Mouse (Mus musculus) lung, postnatal 4 days (tissue): Measurements from ENCODE around the gene Paxbp1.
A peak's percentile ranks its signal among the peaks of the same experiment; 100 is the strongest.

Experiments
- DNase-seq, 2 experiments: peaks; one replicate each; pipeline ENCODE4 v3.0.0; 2021

The Paxbp1 gene

DNA sequence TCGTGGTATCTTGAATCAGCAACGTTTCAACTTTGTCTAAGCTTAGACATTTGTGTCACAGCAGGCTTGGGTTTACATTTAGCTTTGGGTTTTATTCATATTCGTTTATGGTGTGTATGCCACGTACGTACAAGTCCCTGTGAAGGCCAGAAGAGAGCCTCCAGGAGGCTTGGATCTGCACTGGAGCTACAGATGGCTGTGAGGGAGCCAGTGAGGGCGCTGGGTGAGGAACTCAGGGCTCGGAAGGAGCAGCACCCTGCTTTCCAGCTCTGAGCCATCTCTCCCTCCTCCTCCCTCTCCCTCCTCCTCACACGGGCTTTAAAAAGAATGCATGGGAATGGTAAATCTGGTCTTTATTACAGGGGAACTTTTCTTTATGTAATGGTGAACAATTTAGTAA, 9.3 kb upstream of the Paxbp1 start:
- DNase-seq: no peak

DNA sequence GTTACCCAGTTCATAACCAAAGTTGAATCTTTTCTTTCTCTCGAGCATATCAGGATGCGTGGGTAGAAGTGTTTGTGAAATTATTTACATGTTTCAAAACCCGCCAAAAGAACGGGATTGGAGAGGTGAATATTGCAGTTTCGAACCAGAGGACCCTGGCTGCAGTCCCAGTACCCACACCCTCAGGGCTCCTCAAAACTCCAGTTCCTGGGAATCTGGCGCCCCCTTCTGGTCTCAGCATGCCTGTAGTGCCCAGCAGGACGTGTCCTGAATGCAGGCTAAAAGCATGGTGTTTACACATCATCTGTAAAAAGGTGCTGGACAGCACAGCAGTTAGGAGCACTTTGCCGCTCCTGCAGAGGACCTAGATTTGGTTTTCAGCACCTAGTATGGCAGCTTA, 1.2 kb upstream of the Paxbp1 start:
- DNase-seq: peak; percentile 45 to 55

DNA sequence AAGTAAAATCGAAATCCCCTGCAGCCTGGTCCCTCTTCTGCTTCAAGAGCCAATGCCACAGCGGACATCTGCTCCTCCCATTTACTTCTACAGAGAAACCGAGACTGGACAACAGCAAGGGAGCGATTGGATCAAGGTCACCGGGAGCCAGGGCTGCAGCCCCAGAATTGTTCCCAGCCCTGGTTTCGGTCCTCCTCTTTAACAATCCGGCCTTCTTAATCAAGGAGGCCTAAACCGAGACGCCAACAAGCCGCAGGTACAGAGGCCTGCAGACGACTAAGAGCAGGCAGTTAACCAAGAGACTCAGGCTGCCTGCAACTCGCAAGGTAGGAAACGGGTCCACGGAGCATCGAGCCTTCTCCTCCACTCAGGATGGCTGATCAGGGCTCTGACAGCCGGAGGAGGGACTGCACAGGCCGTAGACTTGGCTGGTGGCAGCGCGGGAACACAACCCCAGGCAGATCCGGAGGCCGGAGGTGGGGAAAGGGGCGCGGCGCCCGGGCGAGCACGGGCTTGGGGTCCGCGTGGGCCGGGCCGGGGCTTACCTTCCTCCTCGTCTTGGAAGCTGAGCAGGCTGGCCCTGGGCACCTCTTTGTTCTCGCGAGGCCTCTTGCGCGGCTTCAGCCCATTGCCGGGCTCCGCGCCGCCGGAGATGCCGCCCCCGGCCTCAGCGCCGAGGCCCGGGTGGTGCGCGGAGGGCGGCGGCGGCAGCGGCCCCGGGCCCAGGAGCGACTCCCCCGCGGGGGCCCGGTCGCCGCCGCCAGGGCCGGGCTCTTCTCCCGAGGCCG, 688 bp downstream of the Paxbp1 start:
- DNase-seq: peak; percentile 73 to 81

DNA sequence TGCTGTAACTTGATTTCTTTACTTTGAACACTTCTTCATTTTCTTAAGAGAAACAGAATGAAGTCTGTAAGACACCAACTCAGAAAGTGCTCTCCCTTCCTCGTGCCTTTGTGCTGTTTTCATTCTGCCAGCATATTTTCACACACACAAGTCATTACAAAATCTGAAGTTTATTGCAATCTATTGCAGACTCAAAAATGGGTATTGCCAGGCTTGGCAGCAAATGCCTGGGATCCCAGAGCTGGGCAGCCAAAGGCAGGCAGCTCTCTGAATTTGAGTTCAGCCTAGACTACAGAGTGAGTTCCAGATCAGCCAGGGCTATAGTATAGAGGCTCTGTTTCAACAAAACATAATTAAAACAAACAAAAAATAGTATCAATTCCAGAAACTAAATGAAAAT, 1.7 kb downstream of the Paxbp1 start:
- no peak for DNase-seq

DNA sequence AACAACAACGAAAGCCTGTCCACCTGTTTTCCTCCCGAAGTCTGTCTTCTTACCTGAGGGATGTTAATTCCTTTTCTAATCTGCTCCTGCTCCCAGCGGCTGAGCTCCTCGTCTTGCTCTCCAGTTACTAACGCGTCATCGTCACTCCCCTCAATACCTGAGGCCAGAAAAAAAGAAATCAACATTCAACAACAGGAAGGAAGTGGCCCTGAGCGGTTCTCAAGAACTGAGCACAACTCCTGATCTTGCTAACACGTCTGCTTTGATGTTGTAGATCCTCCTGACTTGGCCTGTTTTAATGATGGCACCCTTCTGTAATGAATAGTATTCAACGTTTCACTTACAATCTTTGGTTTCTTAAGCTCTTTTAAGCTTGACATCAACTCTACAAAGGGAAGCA, 8.5 kb downstream of the Paxbp1 start:
- no peak for DNase-seq

DNA sequence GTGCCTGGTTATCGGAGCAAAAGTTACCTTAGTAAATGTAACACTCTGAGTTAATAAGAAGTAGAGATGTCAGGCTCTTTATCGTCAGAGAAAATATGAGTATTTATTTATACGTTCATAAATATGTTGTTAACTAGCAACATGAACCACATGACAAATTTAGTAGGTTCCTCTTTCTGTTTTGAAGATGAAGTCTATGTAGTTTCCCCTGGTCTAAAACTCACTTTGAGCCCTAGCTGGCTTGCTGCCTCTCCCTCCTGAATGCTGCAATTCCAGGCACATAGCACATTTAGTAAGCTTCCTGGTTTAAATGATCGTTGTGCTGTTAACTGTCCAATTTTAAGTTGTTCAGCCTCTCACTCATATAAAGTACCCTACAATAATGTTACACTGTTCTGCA, 13.6 kb downstream of the Paxbp1 start:
- no peak for DNase-seq

DNA sequence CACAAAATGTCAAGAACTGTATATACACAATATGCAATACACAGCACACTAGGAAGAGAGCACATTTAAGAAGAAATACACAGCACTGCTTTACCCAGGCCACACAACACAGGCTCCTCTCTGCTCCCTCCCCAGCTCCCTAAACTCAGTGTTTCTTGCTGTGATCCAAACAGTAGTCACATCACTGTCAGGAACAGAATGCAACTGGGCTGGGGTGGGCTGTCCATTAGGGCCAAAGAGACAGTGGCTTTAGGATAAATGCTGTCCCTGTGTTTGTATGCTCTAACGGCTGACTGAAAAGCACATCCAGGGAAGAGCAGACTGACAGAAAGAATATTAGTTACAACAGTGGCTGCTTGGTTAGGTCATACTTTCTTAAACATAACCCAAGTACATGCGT, 14.4 kb downstream of the Paxbp1 start:
- DNase-seq: no peak

DNA sequence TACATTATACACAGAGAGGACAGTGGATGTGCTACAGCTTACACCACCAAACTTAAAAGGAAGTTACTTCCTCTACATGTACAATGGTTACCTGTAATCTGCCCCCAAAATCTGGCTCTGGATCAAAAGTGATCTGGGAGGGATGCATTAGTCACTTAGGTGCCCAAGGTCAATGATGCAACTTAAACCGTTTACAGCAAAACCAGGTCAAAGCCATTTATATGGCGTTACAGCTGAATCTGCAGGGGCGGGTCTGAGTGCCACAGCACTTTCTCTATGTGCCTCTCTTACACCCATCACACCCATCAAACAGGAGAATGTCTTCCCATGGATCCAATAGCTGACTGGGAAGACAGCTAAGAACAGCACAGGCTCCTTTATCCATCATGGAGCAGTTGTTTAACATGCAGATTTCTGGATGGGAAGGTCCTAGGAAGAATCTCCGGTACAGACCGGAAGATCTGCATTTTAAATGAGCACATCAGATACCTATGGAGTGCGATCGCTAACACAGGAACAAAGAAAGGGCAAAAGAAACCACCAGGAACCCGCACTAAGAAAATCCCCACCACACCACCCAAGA, 15.1 kb downstream of the Paxbp1 start:
- no peak for DNase-seq

DNA sequence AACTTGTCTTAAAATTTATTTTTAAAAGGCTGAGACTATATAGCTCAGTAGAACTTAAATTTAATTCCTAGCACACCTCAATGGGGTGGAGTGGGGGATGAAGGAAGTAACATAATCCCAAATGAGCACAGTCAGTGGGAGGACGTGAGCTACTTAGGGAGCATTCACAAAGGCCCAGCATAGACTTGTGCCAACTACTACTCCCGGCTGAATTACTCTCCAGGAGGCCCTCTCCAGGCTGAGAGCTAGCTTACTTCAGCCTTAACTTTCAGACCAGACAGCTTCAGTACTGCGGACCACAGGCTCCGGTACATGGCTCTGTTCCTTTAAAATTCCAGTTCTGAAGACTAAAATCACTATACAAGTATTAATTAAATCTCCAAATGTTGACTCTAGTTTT, 18.1 kb downstream of the Paxbp1 start:
- DNase-seq: no peak

DNA sequence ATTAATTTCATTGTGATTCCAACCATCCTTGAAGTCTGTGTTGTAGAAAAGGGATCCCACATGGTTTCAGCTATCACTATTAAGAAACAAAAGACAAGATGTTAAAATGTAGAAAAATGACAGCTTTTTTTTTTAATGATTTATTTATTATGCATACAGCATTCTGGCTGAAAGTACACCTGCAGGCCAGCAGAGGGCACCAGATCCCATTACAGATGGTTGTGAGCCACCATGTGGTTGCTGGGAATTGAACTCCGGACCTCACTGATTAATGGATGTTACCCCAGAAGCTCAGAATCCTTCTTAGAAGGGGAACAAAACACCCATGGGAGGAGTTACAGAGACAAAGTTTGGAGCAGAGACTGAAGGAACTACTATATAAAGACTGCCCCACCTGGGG, 21.0 kb downstream of the Paxbp1 start:
- DNase-seq: peak in 1 of 2 experiments; percentile 26

DNA sequence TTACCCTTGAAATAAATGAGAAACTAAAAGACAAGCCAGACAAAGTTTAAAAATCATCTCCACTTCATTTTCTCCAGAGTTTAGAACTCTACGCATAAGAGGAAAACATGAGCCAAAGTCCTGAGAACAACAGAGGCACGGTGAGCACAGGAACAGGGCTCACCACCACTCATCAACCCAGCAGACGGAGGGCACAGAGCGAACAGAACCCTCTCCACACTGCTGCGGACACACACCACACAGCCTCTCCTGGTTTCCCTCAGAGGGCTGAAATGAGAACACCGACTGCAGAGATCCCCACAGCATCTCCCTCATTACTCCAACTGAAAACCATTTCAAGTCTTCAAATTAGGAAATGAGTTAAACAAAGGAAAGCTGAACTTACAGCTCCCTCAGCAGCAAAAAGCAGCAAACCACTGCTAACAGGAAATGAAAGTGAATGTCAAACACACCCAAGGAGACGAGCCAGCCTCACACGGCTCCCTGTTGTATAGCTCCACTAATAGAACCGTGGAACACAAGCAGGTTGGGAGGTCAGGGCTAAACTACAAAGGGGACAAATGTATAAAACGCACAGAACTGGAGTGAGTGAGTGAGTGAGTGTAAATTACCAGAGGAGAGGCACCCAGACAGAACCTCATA, 23.4 kb downstream of the Paxbp1 start:
- no peak for DNase-seq

DNA sequence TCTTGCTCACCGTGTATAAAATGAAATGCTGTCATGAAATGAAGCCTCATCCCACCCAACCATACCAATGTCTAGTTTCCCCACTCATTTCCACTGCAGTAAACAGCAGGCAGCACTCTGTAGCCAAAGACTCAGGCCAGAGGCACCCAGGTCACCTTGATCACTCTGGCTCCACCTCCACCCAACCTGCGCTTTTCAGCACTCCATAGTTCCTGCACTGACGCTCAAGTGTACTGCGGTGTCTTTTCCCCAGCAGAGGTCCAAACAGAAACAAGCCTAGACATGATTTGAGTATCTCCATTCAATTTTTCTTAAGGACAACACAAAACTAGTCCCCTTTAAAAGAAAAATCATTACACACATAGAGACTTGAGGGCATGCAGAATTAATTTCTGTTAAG, 24.9 kb downstream of the Paxbp1 start:
- no peak for DNase-seq

DNA sequence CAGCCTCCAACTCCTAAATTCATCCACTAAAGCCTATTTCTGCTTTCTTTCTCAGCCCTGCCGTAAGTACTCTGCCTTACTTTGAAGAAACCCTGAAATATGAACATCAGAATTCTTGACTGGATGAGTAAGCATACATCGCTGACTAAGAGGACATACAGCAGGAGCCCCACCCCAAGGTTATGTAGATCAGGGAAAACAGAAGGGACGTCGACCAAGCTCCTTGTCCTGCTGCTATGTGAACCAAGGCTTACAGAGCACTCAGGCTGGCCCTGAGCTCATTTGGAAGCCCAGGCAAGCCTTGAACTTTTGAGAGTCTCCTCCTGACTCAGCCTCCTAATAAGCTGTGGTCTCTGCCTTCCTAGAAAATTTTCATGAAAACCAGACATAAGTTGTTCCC, 28.6 kb downstream of the Paxbp1 start:
- DNase-seq: no peak

DNA sequence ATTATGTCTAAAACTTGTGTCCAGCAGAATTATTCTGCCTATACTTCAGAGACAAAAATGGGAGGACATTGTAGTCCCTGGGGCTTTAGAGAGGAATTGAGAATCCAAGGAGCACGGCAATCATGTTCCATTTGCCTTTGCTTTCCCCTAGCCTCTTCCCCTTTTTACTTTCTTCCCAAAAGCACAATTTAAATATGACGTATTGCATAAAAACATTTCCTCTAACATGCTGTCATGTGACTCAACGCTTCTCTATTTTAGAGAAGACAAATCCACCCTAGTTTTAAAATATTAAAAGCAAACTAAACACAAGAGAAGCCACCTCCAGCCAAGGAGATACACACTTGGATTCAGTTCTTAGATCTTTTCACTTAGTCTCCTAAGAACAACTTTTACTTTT, 32.5 kb downstream of the Paxbp1 start:
- DNase-seq: no peak

DNA sequence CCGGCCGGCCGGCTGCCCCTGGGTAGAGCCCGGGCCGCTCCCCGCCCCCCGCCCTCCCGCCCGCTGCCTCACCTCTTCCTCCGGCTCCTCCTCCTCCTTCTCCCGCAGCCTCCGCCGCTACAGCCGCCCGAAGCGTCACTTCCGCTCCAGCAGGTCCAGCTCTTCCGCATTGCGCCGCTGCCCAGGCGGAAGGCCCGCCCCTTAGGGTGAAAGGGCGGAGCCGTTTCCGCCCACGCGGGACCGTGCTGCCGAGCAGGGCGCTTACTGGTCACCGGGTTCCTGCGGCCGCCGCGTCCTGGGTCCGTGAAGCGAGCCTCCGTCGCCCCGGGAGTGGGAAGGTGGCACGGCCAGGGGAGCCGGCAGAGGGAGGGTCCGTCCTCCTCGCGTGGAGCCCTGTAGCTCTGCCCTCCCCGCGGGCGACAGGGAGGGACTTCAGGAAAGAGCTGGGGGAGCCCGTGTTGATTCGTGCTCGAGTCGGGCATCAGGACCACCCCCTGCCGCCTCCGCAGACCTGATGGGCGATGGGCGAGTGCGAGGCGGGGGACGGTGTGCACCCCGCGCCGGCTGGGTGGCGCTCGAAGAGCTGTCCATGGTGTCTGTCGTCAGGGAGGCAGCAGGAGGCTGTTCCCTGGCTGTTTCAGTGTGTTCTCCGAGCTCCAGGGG, 33.2 kb downstream of the Paxbp1 start, which contains the start of gene Synj1:
Gene Synj1 (minus strand): TSS at position 288 of the 663 bp plus-strand sequence.
- DNase-seq: peak; percentile 92 to 96

DNA sequence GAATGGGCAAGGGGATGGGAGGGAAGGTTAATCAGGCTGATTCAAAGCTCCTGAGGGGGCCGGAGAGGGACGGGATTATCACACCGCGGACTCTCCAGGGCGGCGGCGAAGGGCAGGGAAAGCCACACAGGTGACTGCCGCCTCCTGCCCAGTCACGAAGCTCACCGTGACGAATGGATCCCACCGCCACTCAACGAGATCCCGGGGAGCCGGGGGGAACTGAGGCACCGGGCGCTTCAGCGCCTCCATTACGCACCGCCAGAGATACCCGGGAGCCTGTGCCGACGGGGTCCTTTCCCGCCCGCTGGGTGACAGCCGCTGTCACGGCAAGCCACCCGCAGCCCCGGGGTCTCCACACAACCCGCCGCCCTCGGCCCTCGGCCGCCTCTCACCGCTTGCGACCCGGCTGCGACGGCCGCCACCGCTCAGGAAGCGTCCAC, 33.7 kb downstream of the Paxbp1 start:
- DNase-seq: no peak

DNA sequence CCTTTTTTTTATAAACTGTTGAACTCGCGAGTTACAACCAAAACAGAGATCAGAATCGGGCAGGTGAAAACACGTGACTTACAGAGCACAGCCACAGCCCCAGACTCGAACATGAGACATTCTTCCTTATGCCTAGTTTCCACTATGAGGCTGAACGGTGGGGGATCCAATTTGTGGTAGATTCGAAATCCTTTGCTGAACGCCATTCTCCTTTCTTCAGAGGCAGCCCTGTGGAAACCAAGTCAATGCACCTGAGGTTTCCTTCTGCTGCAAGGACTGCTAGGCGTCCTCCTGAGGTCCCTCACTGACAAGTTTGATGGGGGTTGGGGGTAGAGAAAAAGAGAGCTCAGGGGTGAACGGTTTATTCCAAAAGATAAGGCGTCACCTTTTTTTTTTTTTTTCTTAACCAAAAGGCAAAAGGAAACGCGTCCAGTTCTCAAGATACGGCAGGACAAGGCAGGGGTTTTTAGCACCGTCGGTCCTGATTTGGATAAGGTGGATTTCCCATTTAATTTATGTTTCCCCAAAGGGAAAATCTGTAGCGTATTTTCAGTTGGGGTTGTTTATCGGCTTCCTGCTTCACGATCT, 34.3 kb downstream of the Paxbp1 start:
- peak in 1 of 2 experiments; percentile 14 for DNase-seq

DNA sequence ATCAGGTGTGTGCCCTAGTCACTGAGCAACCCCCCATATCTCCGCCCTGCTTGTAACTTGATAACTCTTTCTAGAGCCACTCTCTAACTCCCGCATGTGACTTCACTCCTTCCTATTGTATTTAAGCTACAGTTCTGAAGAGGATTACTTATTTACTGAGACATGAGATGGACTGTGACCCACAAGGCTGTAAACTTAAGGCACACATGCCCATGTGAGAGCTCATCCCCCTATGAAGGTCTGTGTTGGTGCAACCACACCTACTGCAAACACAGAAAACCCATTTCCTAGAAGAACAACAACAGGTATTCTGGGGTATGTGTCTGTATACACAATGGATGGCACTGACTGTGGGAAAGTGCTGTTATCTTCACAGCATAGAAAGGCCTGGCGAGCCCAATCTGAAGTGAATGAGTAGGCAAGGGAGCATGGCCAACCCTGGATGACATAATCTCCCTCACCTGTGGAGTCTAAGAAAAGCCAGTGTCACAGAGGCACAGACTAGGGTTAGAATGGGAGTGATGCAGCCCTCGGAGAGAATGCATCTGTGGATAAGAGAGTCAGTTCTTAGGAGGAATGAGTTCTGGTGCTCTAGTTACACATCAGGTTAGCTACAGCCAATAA, 39.3 kb downstream of the Paxbp1 start:
- no peak for DNase-seq

DNA sequence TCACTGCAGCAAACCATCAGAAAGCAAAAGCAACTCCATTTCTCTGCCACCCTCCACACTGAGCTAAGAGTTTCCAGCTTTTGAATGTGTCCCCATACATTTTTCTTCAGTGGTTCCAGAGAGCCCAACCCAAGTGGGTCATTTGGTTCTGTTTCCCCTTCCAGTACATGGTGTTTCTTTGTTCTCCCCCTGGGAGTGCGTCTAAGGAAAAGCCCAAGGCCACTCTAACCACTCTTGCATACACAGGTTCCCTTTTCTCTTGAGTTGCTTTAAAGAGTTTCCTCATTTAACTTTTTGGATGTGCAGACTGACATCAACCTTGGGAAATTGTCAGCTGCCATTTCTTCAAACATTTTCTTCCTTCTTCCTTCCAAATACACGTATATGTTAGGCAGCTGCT, 43.2 kb downstream of the Paxbp1 start:
- no peak for DNase-seq

DNA sequence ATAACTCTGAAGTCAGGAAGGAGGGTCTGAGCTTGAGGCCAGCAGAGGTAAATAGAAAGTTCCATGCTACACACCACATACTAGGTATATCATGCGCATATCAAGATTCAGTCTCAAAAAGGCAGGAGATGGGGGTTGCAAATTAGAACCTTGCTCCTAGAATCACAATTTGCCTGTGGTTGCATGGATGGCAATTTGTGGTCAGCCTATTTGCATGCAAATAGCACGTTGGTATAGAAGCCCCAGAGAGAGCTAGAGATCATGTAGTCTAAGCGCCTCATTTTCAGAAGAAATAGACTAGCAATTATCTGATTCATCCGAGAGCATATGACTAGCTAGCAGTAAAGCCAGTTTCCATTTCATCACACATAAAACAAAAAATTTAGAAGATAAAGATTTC, 44.5 kb downstream of the Paxbp1 start:
- DNase-seq: no peak

DNA sequence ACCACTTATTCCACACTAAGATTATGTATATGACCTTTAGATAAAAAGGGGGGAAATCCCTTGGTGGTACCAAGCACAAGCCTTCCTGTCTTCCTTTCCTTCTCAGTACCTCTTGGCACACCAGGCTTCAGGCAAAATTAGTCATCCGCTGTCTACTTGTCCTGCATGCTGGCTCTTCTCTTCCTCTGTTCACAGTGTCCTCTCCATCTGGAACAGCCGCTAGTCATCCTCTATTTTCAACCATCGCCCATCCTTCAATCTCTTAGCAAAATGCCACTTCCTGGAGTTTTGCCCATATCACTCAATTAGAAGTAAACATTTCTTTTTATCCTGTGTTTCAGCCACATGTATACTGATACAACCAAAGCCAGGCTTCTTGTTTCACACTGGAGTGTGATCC, 46.5 kb downstream of the Paxbp1 start:
- DNase-seq: no peak

DNA sequence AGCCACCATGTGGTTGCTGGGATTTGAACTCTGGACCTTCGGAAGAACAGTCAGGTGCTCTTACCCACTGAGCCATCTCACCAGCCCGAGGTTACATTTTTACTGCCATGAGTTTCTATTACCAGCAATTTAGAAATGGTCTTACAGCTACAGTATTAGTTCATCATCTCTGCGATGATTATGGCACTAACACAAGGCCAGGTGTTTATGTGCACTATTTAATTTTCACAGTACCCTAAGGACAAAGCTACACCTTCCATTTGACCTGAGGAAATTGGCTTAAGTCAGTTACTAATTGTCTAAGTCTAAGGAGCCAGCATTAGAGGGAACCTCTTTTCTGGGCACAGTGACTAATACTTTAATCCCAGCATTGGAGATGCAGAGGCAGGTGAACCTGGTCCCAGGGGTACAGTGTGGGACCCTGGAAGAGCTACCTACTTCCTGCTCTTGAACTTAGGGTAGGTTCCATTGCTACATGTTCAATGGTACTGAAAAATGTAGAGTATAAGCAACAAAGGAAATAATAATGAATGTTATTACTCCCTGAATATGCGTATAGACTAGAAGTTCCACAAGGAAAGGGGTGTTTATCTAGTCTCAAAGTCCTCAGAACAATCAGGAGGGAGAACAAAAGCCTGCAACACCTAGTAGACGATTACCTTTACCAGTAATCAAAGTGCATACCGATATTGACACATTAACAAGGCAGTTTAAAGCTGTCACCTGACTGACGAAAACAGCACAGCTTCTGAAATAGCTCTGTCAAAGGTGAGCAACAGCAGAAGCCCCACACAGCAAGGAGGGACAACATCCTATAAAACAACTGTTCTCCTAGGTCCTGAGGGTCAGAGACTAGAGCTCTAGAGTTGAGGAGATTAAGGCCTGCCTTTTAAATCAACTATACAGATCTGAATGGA, 47.8 kb downstream of the Paxbp1 start:
- no peak for DNase-seq
